Mouse (Mus musculus): ENCODE measurements around the gene Tiam2. TPM values are rescaled to one million over a fixed set of nuclear protein-coding genes. Genes with fewer than 3 reads are reported as not detected.
A peak's percentile ranks its signal among the peaks of the same experiment; 100 is the strongest.

Gene Tiam2
- total RNA-seq, 4 experiments from 2014 or later, result 82.4 to 86.9 (median 83.6) TPM

- no peak for DNase-seq (ENCODE audit: low spot score in 2 of 2)
These were observed 221.4 kb downstream of the Tiam2 start for GRCm38 (mm10) chr17:3547725-3548124.

- DNase-seq (ENCODE audit: low spot score in 2 of 2), result no peak
These were observed 229.9 kb downstream of the Tiam2 start for GRCm38 (mm10) chr17:3556251-3556650.

DNA sequence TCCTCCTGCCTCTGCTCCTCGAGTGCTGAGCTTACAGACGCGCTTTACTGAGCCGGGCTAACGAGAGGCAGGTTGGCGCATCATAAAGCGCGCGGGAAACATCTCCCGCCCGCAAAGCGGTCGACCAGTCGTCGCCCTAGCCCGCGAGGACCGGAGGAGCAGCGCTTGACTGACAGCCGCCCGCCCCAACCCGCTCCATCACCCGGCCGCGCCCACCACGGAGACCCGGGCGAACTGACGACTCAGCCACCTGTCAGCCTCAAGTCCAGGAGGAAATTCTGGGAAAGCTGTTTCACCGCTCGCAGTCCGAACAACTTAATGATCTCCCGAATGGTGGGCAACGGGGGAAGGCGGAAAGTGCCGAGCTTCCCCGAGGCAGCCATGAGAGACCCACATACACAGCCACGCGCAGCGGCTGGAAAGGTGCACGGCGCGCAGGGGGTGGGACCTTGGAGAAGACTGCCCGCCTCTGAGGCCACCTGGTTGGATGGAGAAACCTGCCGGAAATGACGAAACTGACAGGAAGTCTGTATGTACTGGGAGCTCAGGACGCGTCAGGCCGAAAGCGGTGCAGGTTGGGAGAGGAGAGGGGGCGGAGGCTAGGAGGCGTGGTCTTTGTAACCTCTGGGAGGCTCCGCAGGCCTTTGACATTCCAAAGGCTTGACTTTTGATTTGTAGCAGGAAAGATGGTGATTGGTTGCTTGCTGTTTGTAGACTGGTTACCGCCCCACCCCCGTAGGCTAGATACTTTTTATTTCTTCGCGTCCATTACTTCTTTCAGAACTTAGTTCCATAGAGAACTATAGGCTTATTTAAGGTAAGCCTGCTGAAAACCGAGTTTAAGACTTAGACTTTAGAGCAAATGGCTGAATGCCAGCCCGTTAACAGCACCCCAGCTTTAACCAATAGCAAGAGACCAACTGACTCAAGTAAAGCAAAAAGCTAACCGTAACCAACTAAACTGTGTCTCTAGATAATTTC is 231.2 kb downstream of the Tiam2 start, which contains the start of gene Tfb1m:
Gene Tfb1m (minus strand): TSS at position 451 of the 981 bp plus-strand sequence.
- DNase-seq (ENCODE audit: low spot score in 2 of 2), result peak; percentile 93 to 98

GRCm38 (mm10) chr17:3558356-3558870 is 232.0 kb downstream of the Tiam2 start:
- DNase-seq (ENCODE audit: low spot score in 2 of 2), result no peak

- DNase-seq (ENCODE audit: low spot score in 2 of 2), result no peak
These were observed 234.2 kb downstream of the Tiam2 start for GRCm38 (mm10) chr17:3560534-3560933.

DNA sequence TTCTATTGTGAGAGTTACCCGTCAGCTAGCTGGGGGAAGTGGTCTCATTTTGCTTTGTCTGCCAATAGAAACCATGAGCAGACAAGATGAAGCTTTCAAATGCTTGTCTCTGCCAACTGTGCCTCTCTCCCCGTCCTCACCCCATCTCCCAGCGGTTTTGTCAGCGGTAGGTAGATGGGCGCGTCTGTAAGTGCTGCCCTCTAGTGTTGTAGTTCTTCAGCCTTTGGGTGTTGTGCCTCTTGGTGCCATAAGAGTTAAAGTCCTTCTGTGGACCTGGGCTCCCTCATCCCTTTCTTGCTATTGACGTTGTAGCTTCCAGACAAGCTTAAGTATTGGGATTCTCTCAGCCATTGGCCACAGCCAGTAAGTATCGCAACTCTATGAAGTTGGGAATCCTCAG is 236.0 kb downstream of the Tiam2 start:
- no peak for DNase-seq (ENCODE audit: low spot score in 2 of 2)

- DNase-seq (ENCODE audit: low spot score in 2 of 2), result peak in 1 of 2 experiments; percentile 71
These were observed 244.5 kb downstream of the Tiam2 start for GRCm38 (mm10) chr17:3570876-3571275.

Other genes with a start within 250 kb of the Tiam2 start
- 10 to 100 TPM; 57.1 to 64.2 (median 58.7) TPM for gene Scaf8, start 211.6 kb upstream of the Tiam2 start, total RNA-seq (2022)
- 1 to 10 TPM in 3 of 4 experiments, under 1 TPM in 1; 0.91 to 3.5 (median 2.1) TPM for gene Cldn20, start 206.0 kb downstream of the Tiam2 start, total RNA-seq (2022)
- 1 to 10 TPM; 6.3 to 6.5 (median 6.3) TPM for gene Tfb1m, start 231.2 kb downstream of the Tiam2 start, total RNA-seq (2022)